Mouse (Mus musculus): ENCODE results near the gene Pnma5. TPM values are rescaled to one million over a fixed set of nuclear protein-coding genes. Genes with fewer than 3 reads are reported as not detected.
"Not testable (repeated sequence)": the region's sequence is repeated elsewhere in the genome, so short reads cannot be mapped to it uniquely, and the experiment has no call there.

The Pnma5 gene
- 0.26 and 0.34 TPM in 2 replicates for polyA plus RNA-seq (2014; fragmentation: Nextera tagmentation; extraction: Ambion mirVana)

GRCm38 (mm10) chrX:73037003-73037402, at the start of gene Pnma5:
Gene Pnma5, minus strand, starts transcription at chrX:73037103.
- 86% methylated on average over 1 of the region's 1 CpGs for WGBS
- no peak within 1 kb of the TSS for H3K4me2 ChIP-seq (ENCODE audit: low read depth, low read length)
- DNase-seq (ENCODE audit: low spot score), result no peak
- H3K9ac ChIP-seq (ENCODE audit: low read depth, low read length), result no peak within 1 kb of the TSS
- no peaks in the 10 kb centered on the region for H3K27me3 ChIP-seq (replicated peaks; ENCODE audit: control insufficient read depth, insufficient read depth, low read length)
- no peaks in the 10 kb centered on the region for H3K36me3 ChIP-seq (ENCODE audit: control insufficient read depth, insufficient read depth, low read length)
- ATAC-seq (ENCODE audit: low read depth), result no peak
- no peaks in the 10 kb centered on the region for H3K4me1 ChIP-seq (ENCODE audit: control insufficient read depth, insufficient read depth, low read length)
- H3K9me3 ChIP-seq (ENCODE audit: control insufficient read depth, low read length), result no peaks in the 10 kb centered on the region
- no peak within 1 kb of the TSS for H3K27ac ChIP-seq (replicated peaks; ENCODE audit: low read depth, low read length)
- no peak within 1 kb of the TSS for H3K4me3 ChIP-seq (ENCODE audit: low read depth, low read length)

DNA sequence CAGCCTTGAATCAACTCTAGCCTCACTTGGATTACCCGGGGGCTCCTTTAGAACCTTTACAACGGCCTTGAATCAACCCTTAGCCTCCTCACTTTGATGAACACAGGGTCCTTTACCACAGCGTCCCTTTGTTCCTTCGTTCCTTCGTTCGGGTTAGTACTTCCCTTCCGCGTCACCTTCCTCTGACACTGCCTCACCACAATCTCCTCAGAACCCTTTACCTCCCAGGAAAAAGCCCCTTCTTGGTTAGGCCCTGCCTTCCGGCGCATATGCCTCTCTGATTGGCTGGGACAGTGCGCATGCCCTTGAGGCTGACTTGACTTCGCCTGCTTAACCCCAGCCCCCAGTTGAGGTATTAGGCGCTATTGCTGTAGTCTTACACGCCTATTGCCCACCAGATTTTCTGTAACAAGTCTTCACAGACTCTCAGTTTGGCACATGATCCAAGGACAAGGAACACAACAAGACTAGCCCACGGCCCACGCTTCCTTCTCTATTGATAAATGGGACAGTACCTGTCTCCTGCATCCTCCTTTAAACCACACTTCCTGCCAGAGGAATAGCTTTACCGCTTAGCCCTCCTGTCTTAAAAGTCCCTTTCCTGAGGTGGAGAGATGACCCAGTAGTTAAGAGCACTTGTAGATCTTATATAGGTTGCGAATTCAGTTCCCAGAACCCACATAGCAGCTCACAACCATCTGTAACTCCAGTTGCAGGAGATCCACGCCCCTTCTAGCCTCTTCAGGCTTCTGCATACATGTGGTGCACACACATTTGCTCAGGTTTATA, 45.6 kb upstream of the Pnma5 start, which contains the start of gene Xlr4a:
TSS of gene Xlr4a (minus strand) at position 212 of the 789 bp plus-strand sequence.
- H3K9ac ChIP-seq (ENCODE audit: low read depth, low read length); H3K27me3 ChIP-seq (replicated peaks; ENCODE audit: control insufficient read depth, insufficient read depth, low read length); DNase-seq (ENCODE audit: low spot score); H3K4me2 ChIP-seq (ENCODE audit: low read depth, low read length); H3K4me1 ChIP-seq (ENCODE audit: control insufficient read depth, insufficient read depth, low read length); H3K36me3 ChIP-seq (ENCODE audit: control insufficient read depth, insufficient read depth, low read length); H3K4me3 ChIP-seq (ENCODE audit: low read depth, low read length); H3K27ac ChIP-seq (replicated peaks; ENCODE audit: low read depth, low read length); H3K9me3 ChIP-seq (ENCODE audit: control insufficient read depth, low read length); ATAC-seq (ENCODE audit: low read depth): not testable (repeated sequence)
- 77% methylated on average over 18 of the region's 19 CpGs for WGBS

DNA sequence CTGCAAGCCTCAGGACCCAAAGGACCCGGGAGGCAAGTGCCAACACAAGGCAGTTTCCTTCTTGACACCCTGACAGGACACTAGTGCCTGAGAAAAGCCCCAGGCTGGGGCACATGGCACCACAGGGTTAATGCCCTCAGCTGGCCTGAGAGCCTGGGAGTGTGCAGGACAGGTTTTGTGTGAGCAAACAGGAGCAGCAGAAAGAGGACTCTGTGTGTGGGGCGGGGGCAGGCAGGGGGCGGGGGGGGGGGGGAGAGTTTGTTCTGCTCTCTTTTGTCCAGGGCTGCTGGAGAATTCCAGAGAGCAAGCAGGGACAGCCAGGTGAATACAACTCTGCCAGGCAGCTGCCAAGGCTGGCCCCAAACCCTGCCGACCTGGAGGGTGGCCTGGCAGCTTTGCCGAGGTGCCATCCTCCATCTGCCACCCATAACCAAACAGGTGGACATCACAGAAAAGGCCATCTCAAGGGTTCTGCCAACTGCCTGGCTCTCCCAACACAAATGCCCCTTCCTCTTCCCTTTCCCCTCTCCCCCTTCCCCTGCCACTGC, 29.9 kb upstream of the Pnma5 start:
- H3K4me2 ChIP-seq (ENCODE audit: low read depth, low read length); H3K9me3 ChIP-seq (ENCODE audit: control insufficient read depth, low read length); H3K4me1 ChIP-seq (ENCODE audit: control insufficient read depth, insufficient read depth, low read length); DNase-seq (ENCODE audit: low spot score); H3K4me3 ChIP-seq (ENCODE audit: low read depth, low read length); ATAC-seq (ENCODE audit: low read depth); H3K9ac ChIP-seq (ENCODE audit: low read depth, low read length); H3K27me3 ChIP-seq (replicated peaks; ENCODE audit: control insufficient read depth, insufficient read depth, low read length); H3K27ac ChIP-seq (replicated peaks; ENCODE audit: low read depth, low read length); H3K36me3 ChIP-seq (ENCODE audit: control insufficient read depth, insufficient read depth, low read length): not testable (repeated sequence)
- WGBS, result no CpG with 5 or more reads among the region's 5 CpGs

DNA sequence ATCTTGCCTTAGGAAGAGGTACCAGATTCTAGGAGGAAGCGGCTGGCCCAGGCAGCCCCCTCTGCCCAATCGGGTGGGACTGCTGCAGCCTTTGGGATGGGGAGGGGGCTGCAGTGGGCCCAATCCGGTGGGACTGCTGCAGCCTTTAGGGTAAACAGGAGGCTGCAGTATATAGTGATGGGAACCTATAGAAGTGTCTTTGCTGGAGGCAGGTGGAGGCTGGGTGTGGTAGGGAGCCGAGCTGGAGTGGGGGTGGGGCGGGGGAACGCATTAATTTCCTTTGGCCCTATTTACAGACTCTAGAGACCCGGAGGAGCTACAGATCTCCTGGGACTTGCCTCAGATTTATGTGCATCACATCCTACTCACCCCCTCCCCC, 27.5 kb upstream of the Pnma5 start, which contains the start of gene Pnma3:
TSS of gene Pnma3 (plus strand) at position 373 of the 379 bp plus-strand sequence.
- peak within 1 kb of the TSS; percentile 21 for H3K4me3 ChIP-seq (ENCODE audit: low read depth, low read length)
- H3K27ac ChIP-seq (replicated peaks; ENCODE audit: low read depth, low read length), result no peak within 1 kb of the TSS
- no peaks in the 10 kb centered on the region for H3K36me3 ChIP-seq (ENCODE audit: control insufficient read depth, insufficient read depth, low read length)
- H3K4me2 ChIP-seq (ENCODE audit: low read depth, low read length), result peak within 1 kb of the TSS; percentile 51
- DNase-seq (ENCODE audit: low spot score) (no peak), ATAC-seq (ENCODE audit: low read depth) (0 out of 2 replicates have a peak, but pooled peaks have one; percentile 30)
- 24% methylated on average over 6 of the region's 7 CpGs for WGBS
- no peaks in the 10 kb centered on the region for H3K27me3 ChIP-seq (replicated peaks; ENCODE audit: control insufficient read depth, insufficient read depth, low read length)
- no peaks in the 10 kb centered on the region for H3K9me3 ChIP-seq (ENCODE audit: control insufficient read depth, low read length)
- H3K4me1 ChIP-seq (ENCODE audit: control insufficient read depth, insufficient read depth, low read length), result no peaks in the 10 kb centered on the region
- peak within 1 kb of the TSS; percentile 45; the same call in 1 of the 2 replicates for H3K9ac ChIP-seq (ENCODE audit: low read depth, low read length)

DNA sequence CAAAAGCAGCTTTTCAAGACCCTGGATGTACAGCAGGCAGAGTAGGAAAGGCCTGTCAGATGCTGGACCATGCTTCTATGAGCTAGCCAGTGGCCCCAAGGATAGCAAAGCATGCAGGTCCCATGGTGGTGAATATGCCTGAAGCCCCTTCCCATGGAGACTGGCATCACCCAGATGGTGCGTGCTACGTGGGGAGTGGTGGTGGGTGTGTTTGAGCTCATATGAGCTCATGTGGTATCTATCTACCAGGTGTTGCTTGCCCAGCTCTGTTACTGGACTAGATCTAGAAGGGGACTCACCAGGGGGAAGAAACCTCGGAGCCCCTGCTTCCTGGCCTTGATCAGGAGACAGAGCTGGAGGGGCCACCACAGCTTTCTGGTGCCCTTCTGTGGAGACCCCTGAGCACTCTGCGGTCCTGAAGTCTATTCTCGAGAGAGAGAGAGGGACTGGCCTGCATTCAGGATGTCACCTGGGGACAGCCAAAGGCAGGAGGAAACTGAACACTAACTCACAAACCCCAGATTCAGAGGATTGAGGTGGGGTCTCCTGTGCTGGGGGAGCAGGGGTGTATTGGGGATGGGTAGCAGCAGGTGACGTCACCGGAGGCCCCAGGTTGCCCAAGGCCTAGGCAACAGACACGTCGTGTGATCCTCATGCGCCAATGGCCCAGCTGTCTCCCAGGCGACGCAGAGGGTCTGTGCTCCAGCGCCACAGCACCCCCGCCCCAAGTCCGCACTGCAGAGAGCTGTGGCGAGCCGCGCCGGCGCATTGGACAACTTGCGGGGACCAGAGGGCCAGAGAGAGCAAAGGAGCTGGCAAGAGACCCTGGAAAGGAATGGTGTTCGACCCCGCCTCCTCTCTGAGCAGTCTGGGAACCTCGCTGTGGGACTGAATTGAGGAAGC, 26.9 kb upstream of the Pnma5 start:
- Histone ChIP-seq H3K4me3 (ENCODE audit: low read depth, low read length) (peak overlapping the region; percentile 21), H3K36me3 (ENCODE audit: control insufficient read depth, insufficient read depth, low read length) (no peaks in the 10 kb centered on the region), H3K9ac (ENCODE audit: low read depth, low read length) (peak overlapping the region; percentile 45; the same call in 1 of the 2 replicates), H3K4me1 (ENCODE audit: control insufficient read depth, insufficient read depth, low read length) (no peaks in the 10 kb centered on the region), H3K27ac (replicated peaks; ENCODE audit: low read depth, low read length) (no peak overlapping the region), H3K9me3 (ENCODE audit: control insufficient read depth, low read length) (no peaks in the 10 kb centered on the region), H3K4me2 (ENCODE audit: low read depth, low read length) (peak overlapping the region; percentile 51), H3K27me3 (replicated peaks; ENCODE audit: control insufficient read depth, insufficient read depth, low read length) (no peaks in the 10 kb centered on the region)
- DNase-seq (ENCODE audit: low spot score) (peak; percentile 7), ATAC-seq (ENCODE audit: low read depth) (0 out of 2 replicates have a peak, but pooled peaks have one; percentile 68)
- 45% methylated on average over 20 of the region's 24 CpGs for WGBS

DNA sequence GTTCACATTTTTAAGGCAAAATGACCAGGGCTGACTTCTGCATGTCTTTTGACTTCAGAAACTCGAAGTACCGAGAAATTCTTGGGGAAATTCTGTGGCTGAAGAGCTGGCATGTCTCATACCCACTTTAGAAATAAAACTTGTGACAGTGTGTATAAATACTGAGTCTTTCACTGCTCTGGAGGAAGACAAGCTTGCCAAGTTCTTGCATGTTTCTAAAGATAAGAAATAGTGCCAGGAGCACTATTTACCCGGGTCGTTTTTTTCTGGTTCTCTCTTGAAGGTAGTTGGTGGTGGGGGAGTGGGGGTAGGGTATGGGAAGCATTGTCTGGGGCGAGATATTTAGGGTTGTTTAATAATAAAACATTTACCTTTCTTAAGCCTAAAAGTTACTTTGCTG, 25.4 kb upstream of the Pnma5 start:
- no peak overlapping the region for H3K27ac ChIP-seq (replicated peaks; ENCODE audit: low read depth, low read length)
- H3K9ac ChIP-seq (ENCODE audit: low read depth, low read length), result no peak overlapping the region
- H3K36me3 ChIP-seq (ENCODE audit: control insufficient read depth, insufficient read depth, low read length), result no peaks in the 10 kb centered on the region
- no peaks in the 10 kb centered on the region for H3K4me1 ChIP-seq (ENCODE audit: control insufficient read depth, insufficient read depth, low read length)
- H3K4me2 ChIP-seq (ENCODE audit: low read depth, low read length), result no peak overlapping the region
- ATAC-seq (ENCODE audit: low read depth), result no peak
- H3K27me3 ChIP-seq (replicated peaks; ENCODE audit: control insufficient read depth, insufficient read depth, low read length), result no peaks in the 10 kb centered on the region
- no peak overlapping the region for H3K4me3 ChIP-seq (ENCODE audit: low read depth, low read length)
- no peaks in the 10 kb centered on the region for H3K9me3 ChIP-seq (ENCODE audit: control insufficient read depth, low read length)
- DNase-seq (ENCODE audit: low spot score), result peak; percentile 1
- WGBS, result 57% methylated on average over 5 of the region's 5 CpGs

- DNase-seq (ENCODE audit: low spot score) (no peak), ATAC-seq (ENCODE audit: low read depth) (no peak)
- H3K4me3 ChIP-seq (ENCODE audit: low read depth, low read length), result no peak overlapping the region
- H3K27ac ChIP-seq (replicated peaks; ENCODE audit: low read depth, low read length), result no peak overlapping the region
- no peaks in the 10 kb centered on the region for H3K27me3 ChIP-seq (replicated peaks; ENCODE audit: control insufficient read depth, insufficient read depth, low read length)
- no peaks in the 10 kb centered on the region for H3K9me3 ChIP-seq (ENCODE audit: control insufficient read depth, low read length)
- no peaks in the 10 kb centered on the region for H3K4me1 ChIP-seq (ENCODE audit: control insufficient read depth, insufficient read depth, low read length)
- no peaks in the 10 kb centered on the region for H3K36me3 ChIP-seq (ENCODE audit: control insufficient read depth, insufficient read depth, low read length)
- no peak overlapping the region for H3K4me2 ChIP-seq (ENCODE audit: low read depth, low read length)
- no peak overlapping the region for H3K9ac ChIP-seq (ENCODE audit: low read depth, low read length)
- WGBS, result 92% methylated on average over 1 of the region's 1 CpGs
Observed at GRCm38 (mm10) chrX:73061528-73061927, 24.6 kb upstream of the Pnma5 start.

- Histone ChIP-seq H3K4me1 (ENCODE audit: control insufficient read depth, insufficient read depth, low read length) (no peaks in the 10 kb centered on the region), H3K27me3 (replicated peaks; ENCODE audit: control insufficient read depth, insufficient read depth, low read length) (no peaks in the 10 kb centered on the region), H3K4me2 (ENCODE audit: low read depth, low read length) (peak overlapping the region; percentile 37), H3K4me3 (ENCODE audit: low read depth, low read length) (peak overlapping the region; percentile 14), H3K36me3 (ENCODE audit: control insufficient read depth, insufficient read depth, low read length) (no peaks in the 10 kb centered on the region), H3K9ac (ENCODE audit: low read depth, low read length) (0 out of 2 replicates have a peak overlapping the region, but pooled peaks have one; percentile 17), H3K27ac (replicated peaks; ENCODE audit: low read depth, low read length) (no peak overlapping the region), H3K9me3 (ENCODE audit: control insufficient read depth, low read length) (no peaks in the 10 kb centered on the region)
- ATAC-seq (ENCODE audit: low read depth) (peak; percentile 97), DNase-seq (ENCODE audit: low spot score) (peak; percentile 95)
- 12% methylated on average over 13 of the region's 14 CpGs for WGBS
Observed at GRCm38 (mm10) chrX:73053860-73054563, 17.1 kb upstream of the Pnma5 start.
